Mouse (Mus musculus): ENCODE results near the gene Tenm4. TPM values are rescaled to one million over a fixed set of nuclear protein-coding genes. Genes with fewer than 3 reads are reported as not detected.

Tenm4 gene
- total and polyA plus RNA-seq, 3 experiments, result 0.03 to 0.26 (median 0.04) TPM

DNA sequence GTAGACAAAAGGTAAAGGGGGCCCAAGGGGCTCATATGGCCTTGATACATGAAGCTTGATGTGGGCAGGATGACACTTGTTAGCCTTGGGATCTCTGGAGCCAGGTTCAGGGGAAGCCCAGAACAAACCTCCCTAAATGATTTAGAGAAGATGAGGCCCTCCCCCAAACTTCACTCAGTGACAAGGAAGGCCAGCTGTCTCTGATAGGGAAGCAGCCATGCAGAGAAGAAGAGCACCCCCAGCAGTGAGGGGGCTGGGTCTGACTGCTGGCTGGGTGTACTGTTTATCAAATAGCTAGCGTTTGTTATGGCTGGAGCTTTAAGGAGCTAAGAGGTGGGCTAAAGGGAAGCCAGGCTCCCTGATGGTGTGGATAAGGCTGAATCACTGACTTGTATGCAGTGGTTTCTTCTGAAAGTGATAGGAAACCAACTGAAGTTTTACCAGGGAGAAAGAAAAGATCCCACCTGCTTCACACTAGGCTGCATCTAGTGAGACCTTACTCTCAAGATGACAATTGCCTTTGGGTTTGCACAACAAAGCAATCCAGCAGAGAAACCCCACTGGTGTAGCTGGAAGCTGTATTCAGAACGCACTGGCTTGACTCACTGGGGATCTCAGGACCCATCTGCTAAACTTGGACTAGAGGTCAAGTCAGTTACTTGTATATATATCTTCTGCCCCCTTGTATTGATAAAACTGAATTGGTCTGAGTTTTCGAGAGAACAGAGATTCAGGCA lies 392.5 kb downstream of the Tenm4 start:
- peak; percentile 37 for DNase-seq (ENCODE audit: extremely low read depth)
- TF ChIP-seq MAX (IDR thresholded peaks at IDR 0.05; ENCODE audit: low read length) (no peak), POLR2A (IDR thresholded peaks at IDR 0.05; ENCODE audit: low read depth, low read length) (no peak), KAT2A (IDR thresholded peaks at IDR 0.05; ENCODE audit: insufficient replicate concordance, low read length) (no peak), PAX5 (IDR thresholded peaks at IDR 0.05; ENCODE audit: low read length) (no peak), ELF1 (IDR thresholded peaks at IDR 0.05; ENCODE audit: low read depth, low read length) (no peak), EP300 (IDR thresholded peaks at IDR 0.05; ENCODE audit: low read length) (no peak), CHD2 (IDR thresholded peaks at IDR 0.05; ENCODE audit: low read length) (no peak), SIN3A (IDR thresholded peaks at IDR 0.05; ENCODE audit: low read length) (no peak), UBTF (IDR thresholded peaks at IDR 0.05; ENCODE audit: low read depth, low read length) (no peak), MAFK (IDR thresholded peaks at IDR 0.05; ENCODE audit: insufficient replicate concordance, low read length) (no peak), ZMIZ1 (IDR thresholded peaks at IDR 0.05; ENCODE audit: low read depth, low read length) (no peak)
- Histone ChIP-seq H3K9ac (ENCODE audit: insufficient read depth, low read depth) (no peak overlapping the region), H3K4me3 (replicated peaks in 1 of 3; ENCODE audit: low read depth in 2 of 3, low read length in 2 of 3, poor library complexity in 1 of 3) (no peak overlapping the region), H3K79me2 (replicated peaks; ENCODE audit: control insufficient read depth, extremely low read depth, insufficient read depth, poor library complexity, severe bottlenecking) (no peaks in the 10 kb centered on the region), H3K27ac (ENCODE audit: insufficient read depth, low read depth) (no peak overlapping the region), H3K9me3 (replicated peaks; ENCODE audit: low read length) (no peaks in the 10 kb centered on the region), H3K4me1 (ENCODE audit: control insufficient read depth in 1 of 2, insufficient read depth in 2 of 2) (peaks cover 4 to 38% of the 10 kb centered on the region in 2 experiments; a peak in 3 of 4 replicates), H3K27me3 (replicated peaks) (no peaks in the 10 kb centered on the region), H3K4me2 (ENCODE audit: insufficient read depth, low read depth, poor library complexity, severe bottlenecking) (no peak overlapping the region), H3K36me3 (replicated peaks in 1 of 2; ENCODE audit: control insufficient read depth in 1 of 2, insufficient read depth in 1 of 2, low read length in 1 of 2) (no peaks in the 10 kb centered on the region)
- dilution Hi-C loops (cut with MboI; ENCODE audit: extremely low pct_ligation_motif_present, extremely low pct_unique_long_range_greater_than_20kb, low sequenced_read_pairs), result no loop called here
- in situ Hi-C loops (cut with MboI; ENCODE audit: low pct_ligation_motif_present, low pct_unique_long_range_greater_than_20kb, low sequenced_read_pairs), result loop anchor here (25.0 kb wide), 1 partner anchor 199 kb away; no protein-coding TSS in a partner anchor

GRCm38 (mm10) chr7:96565806-96566205 lies 394.8 kb downstream of the Tenm4 start:
- H3K9ac ChIP-seq (ENCODE audit: insufficient read depth, low read depth), result no peak overlapping the region
- dilution Hi-C loops (cut with MboI; ENCODE audit: extremely low pct_ligation_motif_present, extremely low pct_unique_long_range_greater_than_20kb, low sequenced_read_pairs) (no loop called here), in situ Hi-C loops (cut with MboI; ENCODE audit: low pct_ligation_motif_present, low pct_unique_long_range_greater_than_20kb, low sequenced_read_pairs) (loop anchor here (25.0 kb wide), 1 partner anchor 196 kb away; no protein-coding TSS in a partner anchor)
- H3K36me3 ChIP-seq (replicated peaks in 1 of 2; ENCODE audit: control insufficient read depth in 1 of 2, insufficient read depth in 1 of 2, low read length in 1 of 2), result no peaks in the 10 kb centered on the region
- peaks cover 4 to 38% of the 10 kb centered on the region in 2 experiments; a peak in 3 of 4 replicates for H3K4me1 ChIP-seq (ENCODE audit: control insufficient read depth in 1 of 2, insufficient read depth in 2 of 2)
- no peak for TF ChIP-seq JUND (conservative IDR thresholded peaks at IDR 0.05; ENCODE audit: low read depth, low read length)
- TF ChIP-seq MXI1 (IDR thresholded peaks at IDR 0.05; ENCODE audit: low read depth, low read length), result no peak
- TF ChIP-seq RAD21 (IDR thresholded peaks at IDR 0.05; ENCODE audit: low read depth, low read length), result no peak
- no peak for TF ChIP-seq SIN3A (IDR thresholded peaks at IDR 0.05; ENCODE audit: low read length)
- H3K4me3 ChIP-seq (replicated peaks in 1 of 3; ENCODE audit: low read depth in 2 of 3, low read length in 2 of 3, poor library complexity in 1 of 3), result no peak overlapping the region
- no peak overlapping the region for H3K4me2 ChIP-seq (ENCODE audit: insufficient read depth, low read depth, poor library complexity, severe bottlenecking)
- no peaks in the 10 kb centered on the region for H3K79me2 ChIP-seq (replicated peaks; ENCODE audit: control insufficient read depth, extremely low read depth, insufficient read depth, poor library complexity, severe bottlenecking)
- H3K9me3 ChIP-seq (replicated peaks; ENCODE audit: low read length), result no peaks in the 10 kb centered on the region
- no peak overlapping the region for H3K27ac ChIP-seq (ENCODE audit: insufficient read depth, low read depth)
- DNase-seq (ENCODE audit: extremely low read depth), result no peak
- H3K27me3 ChIP-seq (replicated peaks), result no peaks in the 10 kb centered on the region

Data from CH12.LX (cell line).